In the genomic region with DNA sequence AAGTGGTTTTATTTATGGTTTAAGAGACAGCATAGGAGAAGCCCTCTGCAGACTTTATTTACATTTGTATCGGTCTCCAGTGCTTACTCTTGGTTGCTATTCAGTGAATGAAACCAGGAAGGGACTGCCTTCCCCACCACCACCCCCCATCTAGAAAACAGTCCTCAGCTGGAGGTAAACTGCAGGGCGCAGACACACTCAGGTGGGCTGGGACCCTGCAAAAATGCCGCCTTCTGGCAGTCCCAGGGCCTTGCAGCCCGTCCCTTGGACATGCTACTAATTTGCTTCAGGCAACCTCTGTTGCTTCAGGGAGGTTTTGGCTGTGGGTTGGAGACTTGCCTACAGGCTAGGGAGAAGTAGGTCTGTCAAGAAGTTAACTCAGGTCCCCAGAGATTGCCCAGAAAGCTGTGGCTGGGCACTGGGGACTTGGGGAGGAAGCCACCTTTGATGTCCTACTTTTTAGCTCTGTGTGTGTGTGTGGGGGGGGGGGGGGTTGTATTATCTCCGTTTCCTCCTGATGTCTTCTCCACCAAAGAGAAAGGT, we compare ENCODE assay signal across 8 mouse cellular contexts. TPM values are rescaled to one million over a fixed set of nuclear protein-coding genes. Genes with fewer than 3 reads are reported as not detected.
DNase-seq lines count a peak whose midpoint lies in the region; ATAC-seq lines count a peak whose summit lies in the region.

No protein-coding gene starts in this region.

- 54% methylated on average over 5 of the region's 5 CpGs for WGBS in kidney, embryonic 15.5 days
- 37% methylated on average over 5 of the region's 5 CpGs for WGBS in hindbrain, embryonic 13.5 days
- WGBS in midbrain, embryonic 14.5 days: 36% methylated on average over 5 of the region's 5 CpGs

- H3K27ac ChIP-seq in kidney, embryonic 15.5 days: peak overlapping the region; percentile 89
- peak overlapping the region; percentile 67 for H3K27ac ChIP-seq in hindbrain, embryonic 13.5 days
- H3K27ac ChIP-seq in midbrain, embryonic 14.5 days (replicated peaks; ENCODE audit: low read depth, low read length): peak overlapping the region; percentile 32; the same call in 1 of the 2 replicates

- ATAC-seq in kidney, embryonic 15.5 days (replicated peaks; ENCODE audit: low FRiP score): no peak
- ATAC-seq in hindbrain, embryonic 13.5 days (ENCODE audit: low FRiP score): no peak
- no peak for ATAC-seq in midbrain, embryonic 14.5 days (ENCODE audit: low FRiP score, low TSS enrichment)

- 0 out of 2 replicates have a peak overlapping the region, but pooled peaks have one; percentile 27 for H3K4me2 ChIP-seq in kidney, embryonic 15.5 days
- H3K4me2 ChIP-seq in hindbrain, embryonic 13.5 days: 0 out of 2 replicates have a peak overlapping the region, but pooled peaks have one; percentile 9
- no peak overlapping the region; the same call in 1 of the 2 replicates for H3K4me2 ChIP-seq in midbrain, embryonic 14.5 days (ENCODE audit: low read length)

- no peak for DNase-seq in kidney, adult 11 months
- peak; percentile 65 for DNase-seq in NIH3T3 (ENCODE audit: low read depth)
- peak; percentile 13 for DNase-seq in midbrain, embryonic 14.5 days
- DNase-seq in thymus, postnatal 25 days: no peak
- DNase-seq in right cerebral cortex, postnatal 14 days: no peak
- DNase-seq in T-cell, adult 2 months (ENCODE audit: low spot score): no peak

- H3K9me3 ChIP-seq in kidney, embryonic 15.5 days (replicated peaks): no peaks in the 10 kb centered on the region
- no peaks in the 10 kb centered on the region for H3K9me3 ChIP-seq in hindbrain, embryonic 13.5 days
- H3K9me3 ChIP-seq in midbrain, embryonic 14.5 days (ENCODE audit: control insufficient read depth, low read length): no peaks in the 10 kb centered on the region

- no peaks in the 10 kb centered on the region for H3K27me3 ChIP-seq in kidney, embryonic 15.5 days
- H3K27me3 ChIP-seq in hindbrain, embryonic 13.5 days: no peaks in the 10 kb centered on the region
- H3K27me3 ChIP-seq in midbrain, embryonic 14.5 days (ENCODE audit: control insufficient read depth, insufficient read depth, low read length): no peaks in the 10 kb centered on the region

- H3K36me3 ChIP-seq in kidney, embryonic 15.5 days: peaks cover 19% of the 10 kb centered on the region
- no peaks in the 10 kb centered on the region for H3K36me3 ChIP-seq in hindbrain, embryonic 13.5 days
- no peaks in the 10 kb centered on the region for H3K36me3 ChIP-seq in midbrain, embryonic 14.5 days (ENCODE audit: control insufficient read depth, insufficient read depth, low read length)

- no peak overlapping the region for H3K9ac ChIP-seq in kidney, embryonic 15.5 days
- no peak overlapping the region for H3K9ac ChIP-seq in hindbrain, embryonic 13.5 days
- H3K9ac ChIP-seq in midbrain, embryonic 14.5 days (replicated peaks; ENCODE audit: low read length): no peak overlapping the region

- H3K4me1 ChIP-seq in kidney, embryonic 15.5 days: peaks cover 80% of the 10 kb centered on the region
- peaks cover 76% of the 10 kb centered on the region for H3K4me1 ChIP-seq in hindbrain, embryonic 13.5 days (replicated peaks)
- H3K4me1 ChIP-seq in midbrain, embryonic 14.5 days (ENCODE audit: control insufficient read depth, insufficient read depth, low read length): peaks cover 42% of the 10 kb centered on the region

- H3K4me3 ChIP-seq in kidney, embryonic 15.5 days (replicated peaks): no peak overlapping the region
- no peak overlapping the region for H3K4me3 ChIP-seq in hindbrain, embryonic 13.5 days
- H3K4me3 ChIP-seq in midbrain, embryonic 14.5 days (replicated peaks; ENCODE audit: low read depth, low read length): no peak overlapping the region

RNA-seq across cellular contexts. Expression of a gene that starts 2.9 kb away (rescaled TPM):
- polyA plus RNA-seq in kidney, embryonic 15.5 days (2015; fragmentation: Nextera tagmentation; extraction: Ambion mirVana): 29.3 and 32.1 TPM in 2 replicates
- polyA plus RNA-seq in hindbrain, embryonic 13.5 days (2015; fragmentation: Nextera tagmentation; extraction: Ambion mirVana): 17.1 and 20.3 TPM in 2 replicates
- 8.8 and 11.0 TPM in 2 replicates for polyA plus RNA-seq in midbrain, embryonic 14.5 days (2014; fragmentation: Nextera tagmentation; extraction: Ambion mirVana)

RNA-seq across cellular contexts. Expression of a gene that starts 17.1 kb away (rescaled TPM):
- 36.3 and 39.1 TPM in 2 replicates for polyA plus RNA-seq in kidney, embryonic 15.5 days (2015; fragmentation: Nextera tagmentation; extraction: Ambion mirVana)
- polyA plus RNA-seq in hindbrain, embryonic 13.5 days (2015; fragmentation: Nextera tagmentation; extraction: Ambion mirVana): 5.9 and 6.0 TPM in 2 replicates
- polyA plus RNA-seq in midbrain, embryonic 14.5 days (2014; fragmentation: Nextera tagmentation; extraction: Ambion mirVana): 2.5 and 5.6 TPM in 2 replicates

RNA-seq across cellular contexts. Expression of a gene that starts 58.1 kb away (rescaled TPM):
- polyA plus RNA-seq in kidney, embryonic 15.5 days (2015; fragmentation: Nextera tagmentation; extraction: Ambion mirVana): 0.48 and 0.51 TPM in 2 replicates
- 1.5 and 1.6 TPM in 2 replicates for polyA plus RNA-seq in hindbrain, embryonic 13.5 days (2015; fragmentation: Nextera tagmentation; extraction: Ambion mirVana)
- 0.70 and 2.0 TPM in 2 replicates for polyA plus RNA-seq in midbrain, embryonic 14.5 days (2014; fragmentation: Nextera tagmentation; extraction: Ambion mirVana)

Comparison
In these comparisons a context has a peak if more than half of its experiments do, and no peak if none do; other contexts are left out.
1. H3K27ac ChIP-seq: peak in every context shown above with its lines; median percentile 89 in kidney, embryonic 15.5 days; 67 in hindbrain, embryonic 13.5 days; 32 in midbrain, embryonic 14.5 days.
2. DNase-seq: peak in NIH3T3 (single experiment) and midbrain, embryonic 14.5 days (single experiment); none in kidney, adult 11 months (single experiment), thymus, postnatal 25 days (single experiment), right cerebral cortex, postnatal 14 days (single experiment) and T-cell, adult 2 months (single experiment).